Mouse (Mus musculus) kidney, postnatal 10 days (tissue): ENCODE data around the gene Opcml.

Experiments
- DNase-seq: peaks from one replicate; pipeline ENCODE4 v3.0.0; 2021; ENCODE audit warnings: mixed read lengths

The Opcml gene

DNA sequence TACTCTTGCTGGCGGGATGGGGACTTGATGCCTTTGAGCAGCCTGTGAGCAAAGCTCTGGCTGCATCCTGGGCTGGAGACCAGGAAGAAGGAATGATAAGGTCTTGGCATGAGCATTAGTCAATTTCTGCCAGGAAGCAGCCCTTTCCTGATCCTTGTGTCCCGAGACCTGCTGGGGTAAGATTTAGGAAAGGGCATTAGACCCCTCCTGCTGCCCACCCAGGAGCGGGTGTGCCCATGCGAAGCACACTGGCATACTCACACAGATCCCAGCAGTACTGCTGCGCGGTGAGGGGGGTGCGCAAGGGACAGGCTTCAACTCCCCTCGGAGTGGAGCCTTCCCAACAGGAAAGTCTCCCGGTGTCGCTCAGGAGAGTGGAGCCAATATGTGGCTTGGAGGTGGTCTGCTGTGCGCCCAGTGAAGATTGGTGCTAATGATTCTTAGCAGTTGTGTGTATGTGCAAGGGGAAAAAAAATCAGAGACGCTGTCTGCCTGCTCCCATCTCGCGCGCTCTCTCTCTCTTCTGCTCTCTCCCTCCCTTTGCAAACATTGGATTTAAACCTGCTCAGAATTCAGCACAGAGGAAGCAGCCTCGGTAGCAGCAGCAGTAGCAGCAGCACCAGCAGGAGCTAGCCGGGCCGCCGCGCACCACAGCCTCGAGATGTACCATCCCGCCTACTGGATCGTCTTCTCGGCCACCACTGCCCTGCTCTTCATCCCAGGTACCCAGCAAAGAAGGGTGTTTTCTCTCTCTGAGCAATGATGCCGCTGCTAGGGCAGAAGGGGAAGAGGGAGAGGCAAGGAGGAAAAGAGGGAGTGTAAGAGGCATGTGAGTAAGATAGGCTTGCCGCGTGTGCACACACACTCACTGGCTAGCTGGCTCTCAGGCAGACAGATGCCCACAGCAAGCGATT is at the start of gene Opcml:
Gene Opcml, plus strand, starts transcription at position 51 of the 914 bp plus-strand sequence.
- DNase-seq: no peak

DNA sequence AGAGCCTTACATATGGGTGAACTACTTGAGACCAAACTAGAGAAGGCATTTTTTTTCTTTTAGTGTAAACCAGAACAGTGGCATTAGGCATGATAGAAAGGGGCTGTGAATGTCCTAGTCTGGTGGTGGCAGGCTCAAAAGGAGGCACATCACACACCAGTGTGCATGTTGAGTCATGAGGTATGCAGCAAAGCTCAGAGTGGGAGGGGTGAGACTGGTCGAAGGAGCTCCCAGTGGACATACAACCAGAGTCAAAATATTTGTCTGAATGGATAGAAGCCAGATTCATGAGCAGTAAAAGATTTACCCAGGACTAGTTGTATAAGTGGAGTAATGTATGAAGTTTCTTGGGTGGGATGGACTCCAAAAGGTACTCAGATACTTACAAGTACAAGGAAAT is 31.9 kb upstream of the Opcml start:
- no peak for DNase-seq

DNA sequence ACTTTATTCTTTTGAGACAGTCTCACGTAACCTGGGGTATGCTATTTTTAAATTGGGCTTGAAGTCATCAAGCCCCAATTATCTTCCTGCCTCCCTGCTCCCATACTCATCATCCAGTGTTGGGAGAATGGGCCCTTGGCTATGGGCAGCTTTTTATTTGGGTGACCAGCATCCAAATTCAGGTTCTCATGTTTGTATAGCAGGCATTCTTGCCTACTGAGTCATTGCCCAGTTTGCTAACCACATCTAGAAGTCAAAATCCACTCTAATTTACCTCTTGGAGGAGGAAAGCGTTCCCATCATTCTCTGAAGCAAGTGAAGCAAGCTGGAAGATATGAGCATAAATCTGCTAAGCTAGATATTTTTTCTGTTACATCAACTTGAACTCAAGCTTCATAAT is 29.4 kb upstream of the Opcml start:
- DNase-seq: no peak

DNA sequence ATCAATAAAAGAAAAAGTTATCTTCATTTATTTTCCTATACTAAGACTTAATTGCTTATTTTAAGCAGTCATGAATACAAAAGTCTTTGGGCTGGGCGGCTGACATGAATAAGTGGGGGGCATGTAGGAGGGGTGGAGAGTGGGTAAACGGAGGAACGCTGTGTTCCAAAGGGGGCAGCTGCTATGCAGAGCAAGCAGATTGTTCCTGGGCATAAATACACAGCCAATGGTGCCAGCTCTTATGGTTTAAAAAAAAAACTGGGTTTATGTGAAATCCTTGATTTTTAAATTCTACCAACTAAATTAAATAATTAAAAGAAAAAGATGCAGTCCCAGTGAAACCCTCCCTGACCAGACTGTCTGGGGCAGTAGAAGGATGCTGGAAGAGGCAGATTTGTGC is 24.1 kb upstream of the Opcml start:
- no peak for DNase-seq

DNA sequence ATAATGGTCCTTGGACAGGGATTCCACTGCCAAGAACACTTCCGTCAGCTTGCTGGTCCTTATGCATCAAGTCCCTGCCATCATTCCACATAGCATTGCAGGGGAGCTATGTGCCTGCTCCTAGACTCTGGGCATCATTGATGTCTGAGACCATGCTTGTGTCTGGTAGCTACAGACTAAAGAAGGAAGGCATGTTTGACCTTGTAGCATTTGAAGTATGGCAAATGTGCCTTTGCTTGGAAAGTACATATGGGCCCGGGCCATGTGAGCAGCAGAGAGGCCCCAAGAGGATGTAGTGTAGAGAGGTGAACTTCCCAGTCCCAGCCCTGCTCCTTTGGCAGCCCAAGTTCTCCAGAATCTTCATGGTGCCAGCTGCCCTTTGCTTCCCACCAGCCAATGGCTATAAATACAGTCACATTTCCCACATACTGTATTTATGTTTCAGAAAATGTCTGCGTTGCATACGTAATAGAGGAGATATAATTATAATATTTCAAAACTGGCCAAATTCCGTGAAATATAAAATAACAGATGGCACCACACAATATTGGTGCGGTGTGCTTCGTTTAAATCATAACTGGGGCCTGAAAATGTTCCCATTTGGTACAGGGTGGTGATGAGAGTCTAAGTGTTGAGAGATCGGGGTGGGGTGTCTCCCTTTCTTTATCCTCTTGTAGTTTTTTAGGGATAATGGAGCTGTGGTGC is 23.2 kb upstream of the Opcml start:
- DNase-seq: no peak

DNA sequence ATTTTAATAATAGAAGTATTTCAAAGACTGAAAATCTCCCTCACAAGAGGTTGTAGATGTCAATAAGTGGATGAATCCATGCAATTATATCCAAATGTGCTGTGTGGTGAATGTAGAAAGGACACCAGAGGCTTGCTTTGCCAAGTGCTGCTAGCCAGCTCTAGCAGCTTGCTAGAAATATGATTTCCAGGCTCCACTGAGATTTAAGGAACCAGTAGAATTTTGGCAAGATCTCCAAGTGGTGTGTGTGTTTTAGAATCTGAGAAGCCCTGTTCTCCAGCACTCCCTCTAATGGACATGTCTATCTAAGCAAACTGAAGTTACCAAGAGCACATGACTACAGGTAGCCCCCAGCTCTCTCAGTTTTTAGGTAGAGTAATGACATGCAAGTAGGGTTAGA is 21.8 kb upstream of the Opcml start:
- DNase-seq: no peak

DNA sequence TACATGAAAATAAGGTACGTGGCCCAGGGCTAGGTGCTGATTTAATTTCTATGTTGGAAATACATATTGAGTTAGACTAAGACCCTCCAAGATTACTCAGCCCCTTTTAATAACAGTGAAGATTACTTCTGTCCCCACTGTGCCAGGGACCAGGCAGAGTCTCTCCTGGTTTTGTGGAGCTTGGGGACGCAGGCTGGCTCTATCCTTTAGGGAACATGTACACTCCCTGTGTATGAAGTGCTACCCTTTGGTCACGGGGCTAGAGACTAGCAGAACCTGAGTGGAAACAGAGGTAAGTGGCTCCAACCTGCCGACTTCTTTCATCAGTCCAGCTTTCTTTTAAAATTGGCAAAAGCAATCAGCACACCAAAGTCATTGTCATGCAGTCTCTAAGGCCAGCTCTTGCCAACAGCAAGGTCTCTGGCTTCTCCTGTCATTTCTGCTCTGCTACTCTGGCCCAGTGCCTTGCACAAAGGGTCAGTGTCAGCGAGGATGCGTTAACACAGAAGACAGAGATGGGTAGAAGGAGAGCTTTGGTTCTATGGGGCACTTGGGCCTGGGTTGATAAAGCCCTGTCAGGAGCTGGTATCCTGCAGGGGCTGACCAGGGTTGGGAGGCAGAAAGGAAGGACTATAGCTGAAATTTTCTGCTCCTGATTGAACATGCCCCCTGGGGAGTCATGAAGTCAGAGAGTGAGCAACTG is 9.1 kb upstream of the Opcml start:
- DNase-seq: no peak

DNA sequence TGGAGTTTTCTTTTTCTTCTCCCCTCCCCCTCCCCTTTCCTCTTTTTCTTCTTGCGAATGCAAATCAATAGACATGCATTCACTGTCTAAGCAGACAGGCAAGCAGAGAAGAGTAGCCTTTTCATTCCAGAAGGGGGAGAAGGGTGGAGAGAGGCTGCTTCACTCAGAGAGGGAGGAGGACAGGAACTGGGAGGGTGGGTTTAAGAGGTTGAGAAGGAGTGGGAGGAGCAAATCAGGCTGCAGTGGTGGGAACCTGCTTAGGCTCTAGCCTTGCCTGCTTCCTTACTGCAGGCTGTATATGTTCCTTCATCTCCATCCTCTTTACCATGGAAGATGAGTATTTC is 8.6 kb upstream of the Opcml start:
- no peak for DNase-seq

DNA sequence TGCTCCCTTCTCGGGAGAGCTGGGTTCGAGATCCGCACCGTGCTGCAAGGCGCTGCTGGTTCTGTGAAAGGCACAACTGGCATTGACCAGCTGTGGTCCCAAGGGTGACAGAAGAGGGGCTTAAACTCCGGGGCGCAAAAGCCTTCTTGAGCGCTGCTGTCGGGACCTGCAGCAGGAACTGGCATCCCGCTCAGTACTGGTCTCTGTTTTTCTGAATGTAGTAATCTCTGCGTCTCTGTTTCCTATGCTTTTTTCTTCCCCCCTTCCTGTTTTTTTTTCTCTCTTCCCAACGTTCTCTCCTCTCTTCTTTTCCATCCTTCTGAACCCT is 1.0 kb downstream of the Opcml start:
- no peak for DNase-seq

DNA sequence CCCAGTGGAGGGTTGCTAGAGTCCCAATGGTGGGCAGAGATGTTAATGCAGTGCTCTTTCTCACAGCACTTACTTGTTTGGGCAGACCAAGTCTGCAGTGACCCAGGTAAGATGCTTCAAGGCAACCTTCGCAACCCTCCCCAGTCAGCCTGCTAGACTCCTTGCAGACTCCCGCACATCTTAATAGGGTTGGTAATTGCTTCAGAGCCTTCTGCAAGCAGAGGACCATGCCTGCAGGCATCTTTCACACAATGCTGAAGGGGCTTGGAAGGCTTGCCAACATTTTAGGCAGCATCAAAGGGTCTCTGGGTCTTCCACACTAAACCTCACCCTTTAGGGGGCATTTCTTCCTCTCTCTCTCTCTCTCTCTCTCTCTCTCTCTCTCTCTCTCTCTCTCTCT is 1.7 kb downstream of the Opcml start:
- DNase-seq: no peak

DNA sequence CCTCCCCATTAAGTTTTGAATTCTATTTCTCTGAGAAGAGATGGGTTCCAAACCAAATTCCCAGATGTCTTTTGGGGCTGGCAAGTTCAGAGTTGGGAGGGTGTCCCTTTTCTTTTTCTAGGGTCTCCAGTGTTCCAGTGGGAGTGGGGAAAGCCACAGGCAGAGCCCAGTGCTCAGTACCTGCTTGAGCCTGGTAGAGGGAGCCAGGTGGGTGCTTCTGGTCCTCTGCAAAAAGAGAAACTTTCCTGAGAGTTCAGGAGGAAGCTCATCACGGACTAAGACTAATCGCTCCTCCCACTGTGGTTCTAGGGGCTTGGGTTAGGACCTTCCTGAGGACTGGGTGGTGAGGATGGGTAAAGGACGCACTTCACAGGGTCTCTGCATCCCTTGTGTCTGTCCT is 2.4 kb downstream of the Opcml start:
- no peak for DNase-seq

DNA sequence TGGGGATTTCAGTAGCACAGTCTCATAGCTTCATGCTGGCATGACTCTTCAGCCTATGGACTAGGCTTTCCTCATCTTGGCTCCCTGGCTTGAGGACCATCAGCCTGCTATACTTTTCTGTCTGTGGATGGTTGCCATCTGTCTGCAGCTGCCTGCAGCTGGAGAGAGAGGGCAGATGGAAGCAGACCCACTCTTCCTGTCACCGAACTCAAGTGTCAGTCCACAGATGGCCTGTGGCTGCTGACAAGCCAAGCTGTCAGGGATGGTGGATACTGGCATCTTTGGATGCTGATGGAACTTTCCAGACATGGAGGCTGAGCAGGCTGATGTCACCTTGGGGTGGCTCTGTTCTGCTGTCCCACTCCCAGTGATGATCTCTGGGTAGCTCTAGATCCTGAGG is 6.0 kb downstream of the Opcml start:
- no peak for DNase-seq

DNA sequence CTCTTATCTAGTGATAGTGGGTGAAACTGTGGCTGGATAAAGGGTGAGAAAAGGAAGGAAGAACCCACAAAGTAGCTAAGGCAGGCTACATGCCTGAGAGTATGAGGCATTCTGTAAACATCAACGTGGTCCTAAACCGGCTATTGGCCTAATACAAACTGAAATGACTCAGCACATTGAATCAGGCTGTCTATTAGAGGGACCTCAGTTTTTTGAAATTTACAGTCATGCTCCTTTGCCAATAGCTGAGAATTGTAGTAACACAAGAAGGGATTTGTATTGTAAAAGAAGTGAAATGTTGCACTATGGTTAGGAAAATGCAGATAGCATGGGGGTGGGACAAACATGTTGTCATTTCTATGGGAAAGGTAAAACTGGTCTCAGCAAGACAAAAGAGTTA is 10.4 kb downstream of the Opcml start:
- no peak for DNase-seq

DNA sequence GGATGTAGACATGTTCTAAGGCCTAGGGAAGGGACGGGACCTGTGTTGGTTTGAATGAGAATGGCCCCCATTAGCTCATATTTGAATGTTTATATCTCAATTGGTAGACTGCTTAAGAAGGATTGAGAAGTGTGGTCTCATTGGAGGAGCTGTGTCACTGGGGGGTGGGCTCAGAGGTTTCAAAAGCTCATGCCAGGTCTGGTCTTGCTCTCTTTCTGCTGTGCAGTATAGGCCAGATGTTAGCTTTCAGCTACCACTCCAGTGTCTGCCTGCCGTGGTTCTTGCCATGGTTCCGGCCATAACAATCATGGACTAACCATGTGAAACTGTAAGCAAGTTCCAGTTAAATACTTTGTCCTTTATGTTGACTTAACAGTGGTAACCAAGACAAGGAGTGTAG is 11.2 kb downstream of the Opcml start:
- no peak for DNase-seq

DNA sequence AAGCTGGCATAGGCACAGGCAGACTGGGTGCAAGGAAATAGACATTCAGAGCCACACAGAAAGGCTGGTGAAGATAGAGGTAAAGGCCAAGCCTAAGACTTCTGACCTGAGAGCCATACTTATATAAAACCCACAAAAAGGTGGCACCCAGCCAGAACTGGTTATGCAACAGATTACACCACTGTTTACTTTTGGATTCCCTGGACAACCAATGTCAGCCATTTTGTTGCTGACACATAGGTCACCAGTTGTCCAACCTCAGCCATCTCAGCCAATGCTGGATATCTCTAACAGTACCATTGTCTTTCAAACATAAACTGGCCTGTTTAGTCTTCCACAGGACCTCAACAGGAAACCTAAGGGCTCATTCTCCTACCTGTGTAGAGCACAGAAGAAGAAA is 11.8 kb downstream of the Opcml start:
- peak; percentile 11 for DNase-seq

DNA sequence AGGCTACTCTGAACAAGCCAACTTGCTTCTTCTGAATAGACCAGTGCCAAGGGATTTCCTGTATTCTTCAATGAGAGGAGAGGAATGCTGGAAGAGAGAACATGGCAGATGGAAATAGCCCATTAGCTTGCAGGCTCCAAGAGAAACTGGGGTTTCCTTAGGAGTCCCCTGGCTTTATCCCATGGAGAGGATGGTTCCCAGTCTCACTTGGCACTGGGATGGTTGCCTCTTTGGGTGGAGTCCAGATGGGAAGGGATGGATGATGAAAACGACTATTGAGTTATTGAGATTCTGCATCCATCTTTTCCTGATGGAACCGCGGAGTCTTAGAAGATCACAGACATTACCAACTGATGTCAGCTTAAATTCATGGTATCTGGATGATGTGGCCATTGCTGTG is 13.9 kb downstream of the Opcml start:
- no peak for DNase-seq

DNA sequence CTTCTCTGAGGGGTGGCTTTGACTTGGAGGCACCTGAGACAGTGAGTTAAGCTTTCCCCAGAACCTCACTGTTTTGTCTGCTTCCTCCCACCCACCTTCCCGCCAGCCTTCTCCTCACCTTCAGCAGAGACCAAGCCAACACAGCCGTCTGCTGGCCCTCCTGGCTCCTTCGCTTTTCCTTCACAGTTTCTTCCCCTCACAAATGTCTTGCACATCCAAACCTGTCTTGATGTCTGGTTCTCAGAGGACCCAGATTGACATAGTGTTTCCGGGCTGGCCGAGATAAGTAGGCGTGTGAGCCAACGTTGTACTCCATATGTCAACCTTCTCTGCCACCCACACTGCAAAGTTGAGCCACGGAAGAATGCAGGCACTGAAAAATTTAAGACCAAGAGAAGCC is 19.2 kb downstream of the Opcml start:
- no peak for DNase-seq

DNA sequence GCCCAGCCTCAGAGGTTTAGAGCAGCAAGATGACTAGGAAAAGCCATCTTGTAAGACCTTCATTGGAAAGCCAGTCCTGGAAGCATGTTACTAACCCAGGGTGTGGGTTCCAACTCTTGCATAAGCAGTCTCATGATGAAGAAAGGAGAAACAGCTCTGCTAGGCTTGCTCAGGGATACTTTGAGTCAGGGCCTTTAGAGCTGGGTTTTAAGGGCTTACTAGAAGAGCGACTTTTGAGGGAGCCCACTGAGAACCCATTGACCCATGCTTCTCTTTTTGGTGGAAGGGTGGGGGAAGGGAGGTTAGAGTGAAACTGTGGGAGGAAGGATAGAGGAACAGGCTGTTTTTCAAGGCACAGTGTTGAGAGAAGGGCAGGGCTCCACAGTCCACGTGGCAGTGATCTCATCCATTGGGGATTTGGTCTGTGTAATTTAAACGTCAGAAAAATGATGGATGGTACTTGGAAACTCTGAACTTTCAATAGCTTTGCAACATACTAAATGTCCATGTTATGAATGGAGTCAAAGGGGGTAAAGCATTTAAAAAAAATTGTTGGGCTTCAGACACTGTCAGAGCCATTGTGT is 22.7 kb downstream of the Opcml start:
- no peak for DNase-seq

DNA sequence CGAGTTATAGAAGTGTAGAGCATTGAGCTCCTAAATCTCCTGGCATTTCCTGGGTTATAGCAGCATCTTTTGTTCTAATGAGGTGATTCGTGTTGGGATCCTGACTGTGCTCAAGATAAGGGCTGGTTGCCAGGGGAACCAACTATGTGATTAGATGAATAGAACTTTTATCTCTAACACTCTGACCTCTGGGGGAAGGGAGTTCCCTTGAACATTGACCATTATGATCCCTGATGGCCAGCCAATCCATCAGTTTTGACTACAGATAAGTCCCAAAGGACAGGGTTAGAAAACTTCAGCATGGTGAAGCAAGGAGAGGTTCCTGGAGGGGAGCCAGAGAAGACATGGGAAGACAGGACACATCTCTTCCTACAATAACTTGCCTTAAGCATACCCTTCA is 23.6 kb downstream of the Opcml start:
- no peak for DNase-seq

DNA sequence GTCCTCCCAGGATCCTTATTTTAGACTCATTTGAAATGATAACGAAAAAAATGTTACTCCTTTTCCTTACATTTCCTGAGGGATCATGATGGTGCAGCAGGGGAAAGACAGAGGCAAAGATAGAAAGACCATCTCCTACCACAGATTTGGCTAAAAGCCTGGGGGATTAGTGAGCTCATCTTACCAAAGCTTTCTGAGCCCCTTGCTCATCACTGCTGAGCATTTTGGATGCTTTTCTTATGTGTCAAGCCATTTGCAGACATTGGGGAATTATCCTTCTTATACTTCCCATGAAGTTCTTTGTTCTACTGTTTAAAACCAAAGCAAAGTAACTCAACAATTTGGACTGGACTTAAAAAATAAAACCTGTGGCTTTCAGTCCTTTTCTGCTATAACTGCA is 30.6 kb downstream of the Opcml start:
- DNase-seq: no peak

DNA sequence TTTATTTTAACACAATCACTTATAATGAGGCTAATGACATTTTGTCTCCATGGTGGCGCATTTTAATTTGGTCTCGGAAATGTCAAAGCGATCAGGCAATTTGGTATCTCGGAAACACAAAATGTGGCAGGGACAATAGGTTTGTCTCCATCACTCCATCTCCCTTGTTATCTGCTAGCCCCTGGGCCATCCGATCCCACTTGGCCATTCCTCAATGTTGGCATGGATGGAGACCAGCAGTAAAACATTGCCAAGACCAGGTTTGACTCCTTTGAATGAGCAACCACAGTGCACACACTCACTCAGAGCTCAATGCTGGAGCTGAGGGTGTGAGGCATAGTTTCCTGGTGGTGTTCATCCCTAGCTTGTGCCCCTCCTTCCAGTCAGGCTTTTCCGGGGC is 32.1 kb downstream of the Opcml start:
- no peak for DNase-seq

DNA sequence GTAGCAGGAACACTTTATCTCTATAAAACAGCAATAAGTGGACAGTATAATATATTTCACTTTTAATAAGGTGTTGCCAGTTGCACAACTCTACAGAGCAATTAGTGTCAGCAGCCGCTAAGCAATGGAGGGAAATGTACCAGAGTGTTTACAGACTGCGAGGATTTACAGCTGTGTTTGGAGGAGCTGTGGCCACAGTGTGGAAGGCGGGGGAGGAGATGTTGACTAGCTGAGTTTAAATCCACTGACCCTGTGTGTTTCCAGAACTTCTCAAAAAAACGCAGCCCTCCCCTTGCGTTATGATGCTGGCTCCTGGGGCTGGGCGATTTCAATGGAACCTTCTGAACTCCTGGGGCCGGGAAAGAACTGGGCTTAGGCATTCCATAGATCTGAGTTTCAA is 33.8 kb downstream of the Opcml start:
- peak; percentile 24 for DNase-seq

DNA sequence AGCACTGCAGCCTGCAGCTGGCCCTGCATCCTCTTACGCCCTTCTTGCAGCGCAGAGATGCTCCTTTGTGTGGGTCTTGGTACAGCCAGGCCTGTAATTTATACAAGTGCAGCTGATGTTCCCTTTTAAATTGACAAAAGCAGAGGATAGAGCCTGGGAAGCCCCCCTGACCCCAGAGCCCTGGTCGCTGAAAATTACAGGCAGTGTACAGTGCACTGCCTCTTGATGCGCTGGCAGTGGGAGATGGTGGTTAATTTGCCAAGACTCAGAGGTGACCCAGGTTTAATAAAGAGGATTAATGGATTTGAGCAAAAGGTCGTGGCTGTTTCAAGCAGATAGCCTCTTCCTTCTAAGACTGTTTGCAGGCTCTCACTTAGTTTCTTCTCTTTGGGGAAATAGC is 39.9 kb downstream of the Opcml start:
- no peak for DNase-seq

DNA sequence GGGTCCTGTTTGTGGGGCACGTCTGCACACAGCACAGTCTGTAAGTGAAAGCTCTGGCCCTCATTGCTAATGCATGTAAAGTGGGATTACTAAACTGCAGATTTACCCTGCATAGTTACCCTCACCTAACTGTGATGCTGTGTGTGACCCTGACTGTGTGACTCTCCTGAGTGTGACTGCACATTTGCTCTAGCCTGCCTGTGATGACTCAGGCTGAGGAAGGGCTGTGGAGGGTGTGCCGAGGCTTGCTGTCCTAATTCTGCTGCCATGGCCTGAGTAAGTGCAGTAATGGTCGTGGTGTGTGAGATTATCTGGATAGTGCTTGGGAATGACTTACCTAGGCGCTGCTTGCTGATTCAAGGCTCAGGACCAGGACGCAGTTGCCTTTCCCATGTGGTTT is 52.2 kb downstream of the Opcml start:
- no peak for DNase-seq
